Mouse (Mus musculus): Measurements from ENCODE around the gene Sf3b2. TPM values are rescaled to one million over a fixed set of nuclear protein-coding genes. Genes with fewer than 3 reads are reported as not detected.
"Not testable (repeated sequence)": the region's sequence is repeated elsewhere in the genome, so short reads cannot be mapped to it uniquely, and the experiment has no call there.

The Sf3b2 gene
- polyA plus RNA-seq, 1 experiment from 2014 or later = 351 TPM

- peak overlapping the region; percentile 85 for H3K4me2 ChIP-seq
- ATAC-seq (ENCODE audit: low read depth) = peak; percentile 59
- no peaks in the 10 kb centered on the region for H3K9me3 ChIP-seq
- peak overlapping the region; percentile 74 for H3K4me3 ChIP-seq
- H3K9ac ChIP-seq = peak overlapping the region; percentile 86
- H3K27me3 ChIP-seq = no peaks in the 10 kb centered on the region
- 0% methylated on average over 30 of the region's 30 CpGs for WGBS
- peak overlapping the region; percentile 93 for H3K27ac ChIP-seq (replicated peaks)
- H3K4me1 ChIP-seq (replicated peaks) = peaks cover 43% of the 10 kb centered on the region
- peaks cover 33% of the 10 kb centered on the region for H3K36me3 ChIP-seq
Observed at GRCm38 (mm10) chr19:5272326-5272795, 22.9 kb downstream of the Sf3b2 start.

- H3K9me3 ChIP-seq = no peaks in the 10 kb centered on the region
- H3K9ac ChIP-seq = peak overlapping the region; percentile 86
- no peak overlapping the region for H3K27ac ChIP-seq (replicated peaks)
- peak overlapping the region; percentile 74 for H3K4me3 ChIP-seq
- H3K36me3 ChIP-seq = peaks cover 26% of the 10 kb centered on the region
- ATAC-seq (ENCODE audit: low read depth) = no peak
- peaks cover 43% of the 10 kb centered on the region for H3K4me1 ChIP-seq (replicated peaks)
- H3K4me2 ChIP-seq = peak overlapping the region; percentile 85
- 44% methylated on average over 1 of the region's 1 CpGs for WGBS
- no peaks in the 10 kb centered on the region for H3K27me3 ChIP-seq
Observed at GRCm38 (mm10) chr19:5271430-5271829, 23.8 kb downstream of the Sf3b2 start.

- no peak for ATAC-seq (ENCODE audit: low read depth)
- H3K4me2 ChIP-seq = no peak overlapping the region
- no peak overlapping the region for H3K27ac ChIP-seq (replicated peaks)
- H3K36me3 ChIP-seq = peaks cover 6% of the 10 kb centered on the region
- no peak overlapping the region for H3K9ac ChIP-seq
- WGBS = 88% methylated on average over 5 of the region's 5 CpGs
- no peaks in the 10 kb centered on the region for H3K27me3 ChIP-seq
- peaks cover 43% of the 10 kb centered on the region for H3K4me1 ChIP-seq (replicated peaks)
- H3K9me3 ChIP-seq = no peaks in the 10 kb centered on the region
- no peak overlapping the region for H3K4me3 ChIP-seq
Observed at GRCm38 (mm10) chr19:5269392-5269791, 25.9 kb downstream of the Sf3b2 start.

- H3K4me3 ChIP-seq = no peak overlapping the region
- ATAC-seq (ENCODE audit: low read depth) = no peak
- no peak overlapping the region for H3K9ac ChIP-seq
- H3K27ac ChIP-seq (replicated peaks) = no peak overlapping the region
- WGBS = 91% methylated on average over 3 of the region's 3 CpGs
- H3K9me3 ChIP-seq = no peaks in the 10 kb centered on the region
- H3K27me3 ChIP-seq = no peaks in the 10 kb centered on the region
- H3K36me3 ChIP-seq = peaks cover 1% of the 10 kb centered on the region
- H3K4me1 ChIP-seq (replicated peaks) = peaks cover 38% of the 10 kb centered on the region
- H3K4me2 ChIP-seq = no peak overlapping the region
Observed at GRCm38 (mm10) chr19:5268875-5269274, 26.4 kb downstream of the Sf3b2 start.

- no peak for ATAC-seq (ENCODE audit: low read depth)
- Histone ChIP-seq H3K4me3 (no peak overlapping the region), H3K9me3 (no peaks in the 10 kb centered on the region), H3K27me3 (no peaks in the 10 kb centered on the region), H3K36me3 (no peaks in the 10 kb centered on the region), H3K4me1 (replicated peaks) (peaks cover 31% of the 10 kb centered on the region), H3K4me2 (no peak overlapping the region), H3K27ac (replicated peaks) (no peak overlapping the region), H3K9ac (no peak overlapping the region)
Observed at GRCm38 (mm10) chr19:5268017-5268416, 27.2 kb downstream of the Sf3b2 start.

GRCm38 (mm10) chr19:5267015-5267414 is 28.2 kb downstream of the Sf3b2 start:
- Histone ChIP-seq H3K4me3 (no peak overlapping the region), H3K27me3 (no peaks in the 10 kb centered on the region), H3K9me3 (no peaks in the 10 kb centered on the region), H3K4me1 (replicated peaks) (peaks cover 27% of the 10 kb centered on the region), H3K9ac (no peak overlapping the region), H3K4me2 (no peak overlapping the region), H3K27ac (replicated peaks) (no peak overlapping the region), H3K36me3 (no peaks in the 10 kb centered on the region)
- WGBS = 97% methylated on average over 5 of the region's 5 CpGs
- ATAC-seq (ENCODE audit: low read depth) = no peak

GRCm38 (mm10) chr19:5257140-5257539 is 38.1 kb downstream of the Sf3b2 start:
- Histone ChIP-seq H3K36me3 (peaks cover 6% of the 10 kb centered on the region; the same call in 1 of the 2 replicates), H3K4me3 (no peak overlapping the region), H3K4me2 (no peak overlapping the region), H3K9ac (no peak overlapping the region), H3K4me1 (replicated peaks) (no peaks in the 10 kb centered on the region), H3K27ac (replicated peaks) (no peak overlapping the region), H3K27me3 (no peaks in the 10 kb centered on the region), H3K9me3 (no peaks in the 10 kb centered on the region)
- whole genome bisulfite sequencing = 54% methylated on average over 3 of the region's 3 CpGs
- ATAC-seq (ENCODE audit: low read depth) = no peak

- H3K4me2 ChIP-seq; H3K4me3 ChIP-seq; H3K36me3 ChIP-seq; ATAC-seq (ENCODE audit: low read depth); H3K27me3 ChIP-seq; H3K27ac ChIP-seq (replicated peaks); H3K9ac ChIP-seq; H3K9me3 ChIP-seq; H3K4me1 ChIP-seq (replicated peaks): not testable (repeated sequence)
- WGBS = 100% methylated on average over 1 of the region's 1 CpGs
Observed at GRCm38 (mm10) chr19:5236981-5237380, 58.3 kb downstream of the Sf3b2 start.

GRCm38 (mm10) chr19:5232696-5233095 is 62.6 kb downstream of the Sf3b2 start:
- WGBS = 81% methylated on average over 4 of the region's 4 CpGs
- no peak overlapping the region for H3K9ac ChIP-seq

GRCm38 (mm10) chr19:5230110-5230509 is 65.1 kb downstream of the Sf3b2 start:
- no peak for ATAC-seq (ENCODE audit: low read depth)
- Histone ChIP-seq H3K4me3 (no peak overlapping the region), H3K27ac (replicated peaks) (no peak overlapping the region), H3K4me1 (replicated peaks) (no peaks in the 10 kb centered on the region), H3K9me3 (no peaks in the 10 kb centered on the region), H3K36me3 (no peaks in the 10 kb centered on the region), H3K4me2 (no peak overlapping the region), H3K9ac (no peak overlapping the region), H3K27me3 (no peaks in the 10 kb centered on the region)
- WGBS = 88% methylated on average over 2 of the region's 2 CpGs

More at GRCm38 (mm10) chr19:5232696-5233095, 62.6 kb downstream of the Sf3b2 start:
- no peaks in the 10 kb centered on the region for H3K4me1 ChIP-seq (replicated peaks)
- no peak overlapping the region for H3K4me3 ChIP-seq
- H3K36me3 ChIP-seq = no peaks in the 10 kb centered on the region
- no peak overlapping the region for H3K27ac ChIP-seq (replicated peaks)
- ATAC-seq (ENCODE audit: low read depth) = no peak
- H3K4me2 ChIP-seq = no peak overlapping the region
- H3K9me3 ChIP-seq = no peaks in the 10 kb centered on the region
- H3K27me3 ChIP-seq = no peaks in the 10 kb centered on the region

- 36% methylated on average over 2 of the region's 2 CpGs for WGBS
- H3K27me3 ChIP-seq = no peaks in the 10 kb centered on the region
Observed at GRCm38 (mm10) chr19:5224624-5225023, 70.6 kb downstream of the Sf3b2 start.

GRCm38 (mm10) chr19:5224077-5224476 is 71.2 kb downstream of the Sf3b2 start:
- Histone ChIP-seq H3K9ac (no peak overlapping the region), H3K4me3 (no peak overlapping the region), H3K27me3 (no peaks in the 10 kb centered on the region), H3K9me3 (no peaks in the 10 kb centered on the region), H3K4me2 (no peak overlapping the region), H3K27ac (replicated peaks) (no peak overlapping the region), H3K4me1 (replicated peaks) (no peaks in the 10 kb centered on the region), H3K36me3 (no peaks in the 10 kb centered on the region)
- 92% methylated on average over 4 of the region's 4 CpGs for WGBS
- ATAC-seq (ENCODE audit: low read depth) = no peak

More at GRCm38 (mm10) chr19:5224624-5225023, 70.6 kb downstream of the Sf3b2 start:
- H3K4me2 ChIP-seq = no peak overlapping the region
- H3K9ac ChIP-seq = no peak overlapping the region
- H3K4me1 ChIP-seq (replicated peaks) = no peaks in the 10 kb centered on the region
- no peaks in the 10 kb centered on the region for H3K9me3 ChIP-seq
- no peaks in the 10 kb centered on the region for H3K36me3 ChIP-seq
- no peak overlapping the region for H3K27ac ChIP-seq (replicated peaks)
- no peak overlapping the region for H3K4me3 ChIP-seq
- ATAC-seq (ENCODE audit: low read depth) = no peak

Measured in neural tube, embryonic 13.5 days (tissue).